Mouse (Mus musculus): ENCODE data around the gene Tjp2. TPM values are rescaled to one million over a fixed set of nuclear protein-coding genes. Genes with fewer than 3 reads are reported as not detected.

Gene Tjp2
- polyA plus RNA-seq, 1 experiment from 2014 or later = 20.6 TPM

- 88% methylated on average over 7 of the region's 7 CpGs for WGBS
These were observed 80.8 kb downstream of the Tjp2 start for GRCm38 (mm10) chr19:24144009-24144408.

GRCm38 (mm10) chr19:24142621-24143061 is 82.2 kb downstream of the Tjp2 start:
- H3K36me3 ChIP-seq = no peaks in the 10 kb centered on the region
- H3K27me3 ChIP-seq = no peaks in the 10 kb centered on the region
- no peak overlapping the region for H3K4me2 ChIP-seq
- no peak for ATAC-seq (ENCODE audit: insufficient number of reproducible peaks, low FRiP score, low TSS enrichment, low read depth)
- H3K4me3 ChIP-seq = no peak overlapping the region
- WGBS = 87% methylated on average over 12 of the region's 12 CpGs
- H3K9ac ChIP-seq = no peak overlapping the region
- no peaks in the 10 kb centered on the region for H3K9me3 ChIP-seq
- H3K27ac ChIP-seq = no peak overlapping the region
- H3K4me1 ChIP-seq = peaks cover 3% of the 10 kb centered on the region; the same call in 1 of the 2 replicates

More at GRCm38 (mm10) chr19:24144009-24144408, 80.8 kb downstream of the Tjp2 start:
- Histone ChIP-seq H3K9me3 (no peaks in the 10 kb centered on the region), H3K27ac (no peak overlapping the region), H3K4me1 (no peaks in the 10 kb centered on the region), H3K9ac (no peak overlapping the region), H3K4me3 (no peak overlapping the region), H3K36me3 (no peaks in the 10 kb centered on the region), H3K4me2 (no peak overlapping the region), H3K27me3 (no peaks in the 10 kb centered on the region)
- no peak for ATAC-seq (ENCODE audit: insufficient number of reproducible peaks, low FRiP score, low TSS enrichment, low read depth)

DNA sequence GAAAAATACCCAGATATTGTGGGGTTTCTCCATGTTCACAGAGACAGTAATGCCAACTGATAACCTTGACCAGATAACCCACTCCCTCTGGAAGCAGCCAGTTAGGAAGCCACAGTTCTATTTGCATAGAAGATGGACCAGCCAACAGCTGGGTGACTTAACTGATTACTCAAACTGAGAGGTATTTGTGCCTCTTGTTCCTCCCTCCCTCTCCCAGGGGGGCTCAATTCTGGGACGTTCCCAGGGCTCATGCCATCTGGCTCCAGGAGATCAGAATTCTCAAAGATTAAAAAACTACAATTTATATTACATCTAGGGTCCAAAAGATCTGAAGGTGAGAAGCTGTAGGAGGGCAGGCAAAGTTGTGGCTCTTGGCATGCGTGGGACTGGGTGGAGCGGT is 84.5 kb downstream of the Tjp2 start:
- H3K27ac ChIP-seq = no peak overlapping the region

GRCm38 (mm10) chr19:24137392-24137791 is 87.4 kb downstream of the Tjp2 start:
- Histone ChIP-seq H3K27ac (no peak overlapping the region), H3K4me3 (no peak overlapping the region), H3K9ac (no peak overlapping the region), H3K36me3 (no peaks in the 10 kb centered on the region), H3K4me2 (no peak overlapping the region), H3K9me3 (no peaks in the 10 kb centered on the region), H3K4me1 (peaks cover 3% of the 10 kb centered on the region), H3K27me3 (no peaks in the 10 kb centered on the region)
- ATAC-seq (ENCODE audit: insufficient number of reproducible peaks, low FRiP score, low TSS enrichment, low read depth) = no peak
- 82% methylated on average over 4 of the region's 4 CpGs for WGBS

More for the DNA sequence above, 84.5 kb downstream of the Tjp2 start:
- Histone ChIP-seq H3K4me2 (no peak overlapping the region), H3K36me3 (no peaks in the 10 kb centered on the region), H3K27me3 (no peaks in the 10 kb centered on the region), H3K9me3 (no peaks in the 10 kb centered on the region), H3K4me3 (no peak overlapping the region), H3K9ac (no peak overlapping the region), H3K4me1 (peaks cover 3% of the 10 kb centered on the region)
- 56% methylated on average over 3 of the region's 3 CpGs for WGBS
- ATAC-seq (ENCODE audit: insufficient number of reproducible peaks, low FRiP score, low TSS enrichment, low read depth) = no peak

DNA sequence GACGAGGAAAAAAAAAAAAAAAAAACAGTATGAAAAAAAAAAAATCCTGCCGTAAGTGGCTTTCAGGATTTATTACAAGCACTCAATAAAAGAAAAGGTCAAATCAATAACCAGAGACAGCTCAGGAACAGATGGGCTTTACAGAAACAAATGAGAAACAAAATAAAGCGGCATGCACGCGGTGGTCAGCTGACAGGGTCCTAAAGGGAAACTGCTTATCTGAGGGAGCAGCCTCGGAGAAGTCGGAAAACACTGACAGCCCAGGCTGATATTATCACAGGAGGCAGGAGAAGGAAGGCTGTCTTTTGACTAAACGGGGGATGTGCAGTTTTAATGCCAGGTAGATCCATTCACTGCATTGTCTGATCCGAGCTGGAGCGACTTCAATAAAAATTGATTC is 89.8 kb downstream of the Tjp2 start:
- WGBS = 30% methylated on average over 10 of the region's 10 CpGs
- H3K27me3 ChIP-seq = no peaks in the 10 kb centered on the region
- H3K4me3 ChIP-seq = peak overlapping the region; percentile 32
- peak overlapping the region; percentile 43 for H3K4me2 ChIP-seq
- H3K36me3 ChIP-seq = peaks cover 13% of the 10 kb centered on the region
- no peak for ATAC-seq (ENCODE audit: insufficient number of reproducible peaks, low FRiP score, low TSS enrichment, low read depth)
- H3K9me3 ChIP-seq = no peaks in the 10 kb centered on the region
- H3K4me1 ChIP-seq = peaks cover 3% of the 10 kb centered on the region
- H3K9ac ChIP-seq = no peak overlapping the region
- H3K27ac ChIP-seq = no peak overlapping the region

DNA sequence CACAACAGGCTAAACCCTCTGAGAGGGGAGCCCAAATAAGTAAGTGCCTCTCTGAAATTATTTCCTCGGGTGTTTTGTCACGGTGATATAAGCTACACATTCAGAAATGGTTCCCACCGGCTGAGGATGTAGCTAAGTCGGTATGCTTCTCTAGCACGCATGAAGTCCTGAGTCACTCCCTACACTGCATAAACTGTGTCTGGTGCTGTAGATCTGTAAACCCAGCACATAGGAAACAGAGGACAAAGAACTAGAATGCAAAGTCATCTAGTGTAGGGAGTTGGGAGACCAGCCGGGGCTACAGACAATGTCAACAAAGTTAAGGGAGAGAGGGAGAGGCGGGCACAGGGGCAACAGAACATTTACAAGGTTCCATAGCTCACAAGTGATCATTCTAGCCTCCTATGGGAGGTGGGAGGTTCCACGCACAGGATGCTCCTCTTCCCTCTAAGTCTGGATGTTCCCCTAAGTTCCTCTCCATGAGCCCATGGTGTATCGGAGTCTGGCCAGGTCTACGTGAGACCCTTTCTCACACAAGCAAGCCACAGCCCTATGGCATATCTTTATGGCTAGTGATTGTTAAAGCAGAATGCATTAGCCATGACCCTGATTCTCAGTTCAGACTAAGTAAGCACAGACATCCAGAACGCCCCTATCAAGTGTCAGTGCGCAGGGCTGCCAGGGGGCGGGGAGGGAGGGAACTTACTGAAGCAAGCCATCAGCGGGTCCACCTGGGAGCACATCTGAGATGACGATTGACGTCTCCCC is 90.5 kb downstream of the Tjp2 start:
- no peak for ATAC-seq (ENCODE audit: insufficient number of reproducible peaks, low FRiP score, low TSS enrichment, low read depth)
- H3K9ac ChIP-seq = no peak overlapping the region

DNA sequence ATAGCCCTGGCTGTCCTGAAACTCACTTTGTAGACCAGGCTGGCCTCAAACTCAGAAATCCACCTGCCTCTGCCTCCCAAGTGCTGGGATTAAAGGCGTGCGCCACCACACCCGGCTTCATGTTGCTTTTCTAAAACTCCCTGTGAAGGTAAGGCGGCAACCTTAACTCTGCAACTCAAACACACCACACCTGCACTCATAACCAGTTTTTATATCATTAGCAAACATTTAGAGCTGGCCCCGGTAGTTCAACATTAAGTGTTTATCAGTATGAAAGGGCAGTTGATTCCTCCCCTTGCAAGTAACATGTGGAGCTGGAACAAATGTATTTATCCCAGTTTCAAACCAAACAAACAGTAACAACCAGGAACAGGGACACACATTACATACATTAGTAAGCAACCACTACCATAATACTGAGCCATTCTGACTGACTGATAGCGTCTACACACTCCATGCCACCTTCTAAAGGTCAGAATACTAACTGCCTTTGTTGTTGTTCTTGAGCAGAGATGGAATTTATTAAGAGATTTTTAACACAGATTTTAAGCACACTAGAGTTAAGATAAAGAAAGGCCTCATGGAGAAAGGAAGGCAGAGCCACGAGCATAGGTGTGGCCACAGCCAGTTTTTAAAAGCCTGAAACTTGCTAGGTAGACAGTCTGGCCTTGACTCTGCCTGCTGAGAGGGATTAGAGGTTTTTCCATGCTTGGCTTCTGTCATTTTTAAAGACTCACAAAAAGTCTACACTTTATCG is 101.1 kb downstream of the Tjp2 start:
- Histone ChIP-seq H3K9me3 (no peaks in the 10 kb centered on the region), H3K4me3 (no peak overlapping the region), H3K36me3 (no peaks in the 10 kb centered on the region), H3K4me2 (no peak overlapping the region), H3K9ac (no peak overlapping the region), H3K27ac (no peak overlapping the region), H3K4me1 (no peaks in the 10 kb centered on the region), H3K27me3 (no peaks in the 10 kb centered on the region)
- no peak for ATAC-seq (ENCODE audit: insufficient number of reproducible peaks, low FRiP score, low TSS enrichment, low read depth)
- 86% methylated on average over 8 of the region's 8 CpGs for WGBS

More for the DNA sequence above, 90.5 kb downstream of the Tjp2 start:
- Histone ChIP-seq H3K4me3 (peak overlapping the region; percentile 32), H3K36me3 (peaks cover 13% of the 10 kb centered on the region), H3K27ac (no peak overlapping the region), H3K27me3 (no peaks in the 10 kb centered on the region), H3K4me2 (peak overlapping the region; percentile 43), H3K4me1 (peaks cover 3% of the 10 kb centered on the region), H3K9me3 (no peaks in the 10 kb centered on the region)
- 65% methylated on average over 16 of the region's 16 CpGs for WGBS

GRCm38 (mm10) chr19:24123087-24123486 is 101.7 kb downstream of the Tjp2 start:
- H3K27ac ChIP-seq = no peak overlapping the region
- H3K4me2 ChIP-seq = no peak overlapping the region
- no peaks in the 10 kb centered on the region for H3K27me3 ChIP-seq
- ATAC-seq (ENCODE audit: insufficient number of reproducible peaks, low FRiP score, low TSS enrichment, low read depth) = no peak
- H3K4me3 ChIP-seq = no peak overlapping the region
- 90% methylated on average over 6 of the region's 6 CpGs for WGBS
- H3K9ac ChIP-seq = no peak overlapping the region
- no peaks in the 10 kb centered on the region for H3K4me1 ChIP-seq
- H3K36me3 ChIP-seq = no peaks in the 10 kb centered on the region
- H3K9me3 ChIP-seq = no peaks in the 10 kb centered on the region

GRCm38 (mm10) chr19:24122647-24123046 is 102.2 kb downstream of the Tjp2 start:
- no peaks in the 10 kb centered on the region for H3K9me3 ChIP-seq
- H3K9ac ChIP-seq = no peak overlapping the region
- 85% methylated on average over 9 of the region's 9 CpGs for WGBS
- H3K4me1 ChIP-seq = no peaks in the 10 kb centered on the region
- no peak for ATAC-seq (ENCODE audit: insufficient number of reproducible peaks, low FRiP score, low TSS enrichment, low read depth)
- H3K27ac ChIP-seq = no peak overlapping the region
- H3K27me3 ChIP-seq = no peaks in the 10 kb centered on the region
- H3K4me2 ChIP-seq = no peak overlapping the region
- H3K36me3 ChIP-seq = no peaks in the 10 kb centered on the region
- no peak overlapping the region for H3K4me3 ChIP-seq

DNA sequence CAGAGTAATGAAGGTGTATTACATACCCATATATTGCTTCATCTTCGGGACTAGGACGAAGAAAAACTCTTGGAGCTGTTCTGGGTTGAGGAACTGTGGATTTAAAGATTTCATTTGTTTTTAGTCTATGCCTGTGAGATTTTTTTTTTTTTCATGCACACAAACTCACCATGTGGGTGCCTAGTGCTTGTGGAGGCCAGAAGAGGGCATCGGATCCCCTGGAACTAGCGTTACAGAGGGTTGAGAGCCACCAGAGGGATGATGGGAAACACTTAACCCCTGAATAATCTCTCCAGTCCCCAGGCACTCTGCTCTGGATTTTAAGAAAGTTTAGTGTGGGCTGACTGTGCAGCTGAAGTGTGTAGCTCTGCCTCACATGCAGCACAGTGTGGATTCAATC is 104.0 kb downstream of the Tjp2 start:
- Histone ChIP-seq H3K36me3 (no peaks in the 10 kb centered on the region), H3K9ac (no peak overlapping the region), H3K4me2 (no peak overlapping the region), H3K27me3 (no peaks in the 10 kb centered on the region), H3K4me3 (no peak overlapping the region), H3K4me1 (no peaks in the 10 kb centered on the region), H3K27ac (no peak overlapping the region), H3K9me3 (no peaks in the 10 kb centered on the region)
- 80% methylated on average over 4 of the region's 4 CpGs for WGBS
- ATAC-seq (ENCODE audit: insufficient number of reproducible peaks, low FRiP score, low TSS enrichment, low read depth) = no peak

GRCm38 (mm10) chr19:24118775-24119174 is 106.1 kb downstream of the Tjp2 start:
- Histone ChIP-seq H3K9ac (no peak overlapping the region), H3K27me3 (no peaks in the 10 kb centered on the region), H3K36me3 (no peaks in the 10 kb centered on the region), H3K4me3 (no peak overlapping the region), H3K4me1 (no peaks in the 10 kb centered on the region), H3K9me3 (no peaks in the 10 kb centered on the region), H3K4me2 (no peak overlapping the region), H3K27ac (no peak overlapping the region)
- WGBS = 76% methylated on average over 9 of the region's 9 CpGs
- ATAC-seq (ENCODE audit: insufficient number of reproducible peaks, low FRiP score, low TSS enrichment, low read depth) = no peak

DNA sequence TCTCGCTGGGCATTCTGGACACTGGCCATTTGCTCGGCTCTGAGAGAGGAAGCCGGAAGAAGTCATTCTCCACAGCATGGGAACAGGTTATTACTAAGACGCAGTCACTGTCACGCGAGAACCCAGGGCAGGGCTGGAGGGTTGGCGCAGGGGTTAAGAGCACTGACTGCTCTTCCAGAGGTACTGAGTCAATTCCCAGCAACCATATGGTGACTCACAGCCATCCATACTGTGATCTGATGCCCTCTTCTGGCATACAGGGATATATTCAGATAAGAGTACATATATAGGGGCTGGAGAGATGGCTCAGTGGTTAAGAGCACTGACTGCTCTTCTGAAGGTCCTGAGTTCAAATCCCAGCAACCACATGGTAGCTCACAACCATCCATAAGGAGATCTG is 113.2 kb downstream of the Tjp2 start:
- H3K4me2 ChIP-seq = no peak overlapping the region
- 98% methylated on average over 7 of the region's 7 CpGs for WGBS
- no peak overlapping the region for H3K9ac ChIP-seq
- no peaks in the 10 kb centered on the region for H3K27me3 ChIP-seq
- no peak for ATAC-seq (ENCODE audit: insufficient number of reproducible peaks, low FRiP score, low TSS enrichment, low read depth)
- no peak overlapping the region for H3K27ac ChIP-seq
- no peak overlapping the region for H3K4me3 ChIP-seq
- no peaks in the 10 kb centered on the region for H3K9me3 ChIP-seq
- peaks cover 20% of the 10 kb centered on the region for H3K36me3 ChIP-seq
- H3K4me1 ChIP-seq = no peaks in the 10 kb centered on the region

Data from limb, embryonic 15.5 days (tissue).